Mouse (Mus musculus) bone marrow, adult 2 months (tissue): Measurements from ENCODE around the gene Tha1.

Source experiments
- CTCF ChIP-seq: fragments of 200-500 bp; IDR thresholded peaks from 2 replicates; pipeline ENCODE4 v1.5.1; 2011; ENCODE audit warnings: low read length, control low read depth; ENCODE audit not compliant: control insufficient read depth, insufficient read depth
- POLR2A ChIP-seq: fragments of 200-500 bp; IDR thresholded peaks from 2 replicates; pipeline ENCODE4 v1.6.1; 2011; ENCODE audit warnings: low read depth, mild to moderate bottlenecking, control low read depth, low read length, borderline replicate concordance; ENCODE audit not compliant: control insufficient read depth

- TF ChIP-seq CTCF (no peak), POLR2A (no peak)
Observed at GRCm38 (mm10) chr11:117820173-117820572, 53.1 kb downstream of the Tha1 start.
